Mouse (Mus musculus) 3T3-L1 (cell line): ENCODE data around the gene Cryl1.

Source experiments
- DNase-seq: peaks from one replicate; pipeline ENCODE4 v3.0.0-alpha.2; 2015; ENCODE audit warnings: low read depth, low spot score

The Cryl1 gene

GRCm38 (mm10) chr14:57398065-57398757, at the start of gene Cryl1:
TSS of gene Cryl1 (minus strand) at chr14:57398529.
- DNase-seq, result peak; percentile 85

GRCm38 (mm10) chr14:57430451-57430850, 32.1 kb upstream of the Cryl1 start:
- DNase-seq, result no peak

- peak; percentile 64 for DNase-seq
These were observed 25.9 kb upstream of the Cryl1 start for GRCm38 (mm10) chr14:57424212-57424561.

GRCm38 (mm10) chr14:57423432-57424211, 25.3 kb upstream of the Cryl1 start, which contains the start of gene Ift88:
TSS of gene Ift88 (plus strand) at chr14:57424062.
- DNase-seq, result peak; percentile 91

GRCm38 (mm10) chr14:57417187-57417586, 18.9 kb upstream of the Cryl1 start:
- DNase-seq, result no peak

- DNase-seq, result no peak
These were observed 13.8 kb upstream of the Cryl1 start for GRCm38 (mm10) chr14:57412166-57412565.

- peak; percentile 28 for DNase-seq
These were observed 10.8 kb upstream of the Cryl1 start for GRCm38 (mm10) chr14:57409106-57409505.

GRCm38 (mm10) chr14:57408100-57408499, 9.8 kb upstream of the Cryl1 start:
- no peak for DNase-seq

GRCm38 (mm10) chr14:57407039-57407987, 9.0 kb upstream of the Cryl1 start:
- DNase-seq, result peak; percentile 44

GRCm38 (mm10) chr14:57402815-57403214, 4.5 kb upstream of the Cryl1 start:
- no peak for DNase-seq

GRCm38 (mm10) chr14:57398813-57399427, 591 bp upstream of the Cryl1 start:
- peak; percentile 31 for DNase-seq

- no peak for DNase-seq
These were observed 1.1 kb downstream of the Cryl1 start for GRCm38 (mm10) chr14:57397221-57397620.

- no peak for DNase-seq
These were observed 2.9 kb downstream of the Cryl1 start for GRCm38 (mm10) chr14:57395470-57395869.

- no peak for DNase-seq
These were observed 6.1 kb downstream of the Cryl1 start for GRCm38 (mm10) chr14:57392278-57392677.

- no peak for DNase-seq
These were observed 6.7 kb downstream of the Cryl1 start for GRCm38 (mm10) chr14:57391621-57392020.

- no peak for DNase-seq
These were observed 11.4 kb downstream of the Cryl1 start for GRCm38 (mm10) chr14:57386758-57387561.

GRCm38 (mm10) chr14:57385667-57386066, 12.7 kb downstream of the Cryl1 start:
- no peak for DNase-seq

GRCm38 (mm10) chr14:57377531-57377930, 20.8 kb downstream of the Cryl1 start:
- no peak for DNase-seq

- DNase-seq, result peak; percentile 17
These were observed 21.4 kb downstream of the Cryl1 start for GRCm38 (mm10) chr14:57376956-57377355.

GRCm38 (mm10) chr14:57376016-57376415, 22.3 kb downstream of the Cryl1 start:
- DNase-seq, result no peak

- no peak for DNase-seq
These were observed 23.1 kb downstream of the Cryl1 start for GRCm38 (mm10) chr14:57375205-57375604.
